Mouse (Mus musculus) CD4-positive helper T cell, adult 2 months (primary cell): ENCODE results near the gene Adnp.
A peak's percentile ranks its signal among the peaks of the same experiment; 100 is the strongest.

Source experiments
- DNase-seq: peaks from one replicate; pipeline ENCODE4 v3.0.0-alpha.2; 2012; ENCODE audit warnings: low read depth, missing footprints, low spot score

Gene Adnp

DNA sequence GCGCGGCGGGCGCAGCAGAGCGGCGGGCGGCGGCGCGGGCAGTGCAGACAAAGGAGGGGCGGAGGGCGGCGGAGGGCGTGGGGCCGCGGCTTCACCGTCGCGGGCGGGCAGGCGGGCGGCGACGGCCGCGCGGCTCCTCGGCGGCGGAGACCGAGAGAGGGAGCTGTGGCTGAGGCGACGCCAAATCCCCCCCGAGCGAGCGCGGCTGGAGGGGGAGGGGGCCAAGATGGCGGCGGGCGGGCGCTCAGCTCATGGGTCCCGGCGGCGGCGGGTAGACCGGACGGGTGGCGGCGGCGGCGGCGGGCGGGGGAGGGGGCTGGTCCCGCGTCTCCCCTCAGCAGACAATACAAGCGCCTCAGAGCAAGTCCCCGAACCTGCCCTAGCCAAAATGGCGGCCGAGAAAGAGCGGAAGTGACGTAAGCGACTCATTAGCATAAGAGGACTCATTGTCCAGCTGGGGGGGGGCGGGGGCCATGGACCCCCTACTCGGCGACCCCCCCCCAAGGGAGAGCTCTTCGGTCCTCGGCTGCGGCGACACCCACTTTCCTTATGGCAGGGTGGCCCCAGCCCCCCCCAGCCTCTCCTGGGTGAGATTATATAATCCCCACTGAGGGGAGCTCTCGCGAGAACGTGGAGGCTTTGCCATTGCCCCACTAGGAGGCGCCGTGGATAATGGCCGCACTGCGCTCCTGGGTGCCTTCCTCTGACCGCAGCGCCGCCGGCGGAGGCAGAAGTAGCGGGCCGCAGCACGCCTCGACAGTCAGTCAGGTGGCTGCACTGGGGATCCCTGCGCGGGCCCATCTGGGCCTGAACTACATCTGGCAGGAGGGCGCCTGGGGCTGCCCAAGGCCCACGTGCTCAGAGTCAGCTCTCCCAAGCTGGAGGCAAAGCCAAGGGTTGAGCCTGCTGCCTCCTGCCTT lies at the start of gene Adnp:
Gene Adnp (minus strand): TSS at position 388 of the 920 bp plus-strand sequence.
- peak; percentile 98 for DNase-seq

DNA sequence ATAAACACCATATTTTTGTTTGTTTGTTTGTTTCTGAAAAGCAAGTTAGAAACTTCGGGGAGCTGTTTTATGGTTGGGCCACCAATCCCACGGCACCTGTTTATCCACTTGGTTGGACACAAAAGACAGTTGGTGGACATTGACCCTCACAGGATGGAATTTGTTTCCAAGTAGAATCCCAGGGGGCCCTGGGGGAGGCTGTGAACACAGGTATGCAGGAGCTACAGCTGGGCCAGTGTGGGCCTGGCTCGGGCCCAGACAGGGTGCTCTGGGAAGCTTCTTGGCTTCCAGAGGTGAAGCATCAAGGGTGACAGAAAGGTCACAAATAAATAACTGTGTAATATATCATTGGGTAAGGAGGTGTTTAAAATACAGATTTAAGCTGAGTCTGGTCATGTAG lies 49.6 kb upstream of the Adnp start:
- no peak for DNase-seq

- no peak for DNase-seq
Observed at GRCm38 (mm10) chr2:168253822-168254221, 46.9 kb upstream of the Adnp start.

DNA sequence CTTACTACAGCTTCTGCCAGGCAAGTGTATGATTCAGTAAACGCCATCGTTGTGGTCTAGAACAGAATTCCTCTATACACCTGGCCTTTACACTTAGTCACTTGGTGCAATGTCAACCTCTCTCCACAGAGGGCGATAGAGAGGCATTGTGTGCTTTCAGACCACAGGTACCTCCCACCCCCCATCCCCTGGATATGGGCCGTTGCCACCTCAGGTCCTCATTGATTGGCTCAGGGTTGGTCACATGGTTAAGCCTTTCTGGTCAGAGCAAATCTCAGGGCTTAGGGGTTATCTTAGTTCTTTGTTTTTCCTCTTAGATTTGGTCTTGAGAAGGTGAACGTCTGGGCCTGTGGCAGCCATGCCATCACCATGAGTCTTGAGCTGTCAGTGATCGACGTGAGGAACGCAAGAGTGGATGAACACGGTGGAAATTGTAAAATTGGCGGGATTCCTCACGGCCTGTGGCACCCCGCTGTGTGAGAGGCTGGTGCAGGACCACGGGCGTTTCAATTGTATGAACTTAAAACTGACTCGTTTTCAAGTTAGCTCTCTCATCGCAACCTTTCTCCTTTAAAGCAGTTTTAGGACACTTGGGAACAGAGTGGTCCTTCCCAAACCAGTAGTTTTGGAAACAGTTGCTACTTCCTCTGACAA lies 45.9 kb upstream of the Adnp start:
- DNase-seq = peak; percentile 55

DNA sequence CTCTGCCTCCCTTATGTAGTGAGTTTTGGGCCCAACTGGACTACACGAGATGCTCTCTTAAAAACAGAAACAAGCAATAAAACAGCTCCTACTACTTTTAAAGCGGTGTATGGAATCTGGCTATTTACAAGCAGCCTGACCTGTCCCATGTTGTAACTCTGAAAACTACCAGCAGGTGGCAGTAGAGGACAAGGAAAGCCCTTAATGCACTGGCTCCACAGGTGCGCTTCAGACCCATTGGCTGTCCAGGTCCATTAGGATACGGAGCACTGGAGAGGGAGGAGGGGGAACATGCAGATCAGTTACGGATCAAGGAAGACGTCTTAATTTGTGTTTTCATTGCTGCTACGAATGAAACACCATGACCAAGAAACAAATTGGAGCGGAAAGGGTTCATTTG lies 43.4 kb upstream of the Adnp start:
- peak; percentile 79 for DNase-seq

DNA sequence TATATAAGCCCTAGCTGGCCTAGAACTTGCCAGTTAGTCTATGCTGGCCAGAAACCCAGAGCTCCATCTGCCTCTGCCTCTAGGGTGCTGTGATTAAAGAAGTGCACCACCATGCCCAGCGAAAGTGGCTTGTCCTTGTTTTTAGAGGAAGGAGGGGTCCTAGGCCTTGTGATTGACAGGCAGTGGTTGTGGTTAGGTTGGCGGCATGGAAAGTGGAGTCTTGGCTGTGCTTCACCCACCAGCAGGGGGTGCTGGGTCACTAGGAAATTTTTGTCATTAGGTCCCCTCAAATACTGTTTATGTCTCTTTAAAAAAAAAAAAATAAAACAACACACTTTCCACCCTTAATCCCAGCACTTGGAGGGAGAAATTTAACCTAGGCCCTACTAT lies 41.9 kb upstream of the Adnp start:
- peak; percentile 57 for DNase-seq

- no peak for DNase-seq
Observed at GRCm38 (mm10) chr2:168248167-168248855, 41.4 kb upstream of the Adnp start.

- no peak for DNase-seq
Observed at GRCm38 (mm10) chr2:168245571-168245970, 38.7 kb upstream of the Adnp start.

DNA sequence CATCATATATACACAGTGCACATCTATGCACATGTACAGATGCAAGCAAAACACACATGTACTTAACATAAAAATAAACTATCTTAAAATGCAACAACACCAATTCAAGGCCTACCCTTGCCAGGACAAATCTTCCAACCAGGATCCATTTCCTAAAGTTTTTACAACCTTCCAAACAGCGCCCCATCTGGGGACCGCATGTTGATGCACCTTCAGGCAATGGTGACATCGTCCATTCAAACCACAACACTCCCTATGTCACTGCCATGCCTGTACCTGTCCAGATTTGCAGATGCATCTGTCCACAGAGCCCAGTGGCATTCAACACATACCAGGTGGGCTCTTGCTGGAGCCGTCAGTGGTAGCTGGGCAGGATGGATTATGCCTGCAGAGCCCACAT lies 36.4 kb upstream of the Adnp start:
- no peak for DNase-seq

DNA sequence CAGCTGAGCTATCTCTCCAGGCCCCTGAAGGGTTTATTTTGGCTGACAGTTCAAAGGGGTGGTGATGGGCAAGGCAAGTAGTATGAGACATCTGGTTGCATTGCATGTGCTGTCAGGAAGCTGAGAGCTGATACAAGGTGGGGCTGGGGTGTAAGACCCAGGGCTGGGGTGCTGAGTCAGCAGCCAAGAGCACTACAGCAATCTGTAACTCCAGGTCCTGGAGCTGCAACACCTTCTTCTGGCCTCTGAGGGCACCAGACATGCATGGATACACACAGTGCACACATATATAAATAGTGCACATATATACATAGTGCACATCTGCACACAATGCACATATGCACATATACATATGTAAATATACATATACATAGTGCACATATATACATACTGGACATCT lies 35.9 kb upstream of the Adnp start:
- no peak for DNase-seq

GRCm38 (mm10) chr2:168238335-168238734 lies 31.4 kb upstream of the Adnp start:
- no peak for DNase-seq

DNA sequence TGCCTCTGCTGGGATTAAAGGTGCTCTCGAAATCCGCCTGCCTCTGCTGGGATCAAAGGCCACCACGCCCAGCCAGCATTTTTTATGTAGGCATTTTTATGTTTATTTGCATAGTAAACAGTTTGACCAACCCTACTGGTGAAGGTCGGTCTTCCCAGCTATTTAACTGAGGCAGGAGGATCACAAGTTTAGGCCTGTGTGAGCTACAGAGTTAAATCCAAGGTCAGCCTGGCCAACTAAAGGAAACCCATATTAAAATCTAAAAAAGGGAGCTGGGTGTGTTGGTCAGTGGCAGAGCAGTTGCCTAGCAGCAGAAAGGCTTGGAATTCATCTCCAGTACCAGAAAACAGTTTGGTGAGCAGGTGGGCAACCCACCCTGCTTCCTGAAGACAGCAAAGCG lies 26.4 kb upstream of the Adnp start:
- DNase-seq = no peak

DNA sequence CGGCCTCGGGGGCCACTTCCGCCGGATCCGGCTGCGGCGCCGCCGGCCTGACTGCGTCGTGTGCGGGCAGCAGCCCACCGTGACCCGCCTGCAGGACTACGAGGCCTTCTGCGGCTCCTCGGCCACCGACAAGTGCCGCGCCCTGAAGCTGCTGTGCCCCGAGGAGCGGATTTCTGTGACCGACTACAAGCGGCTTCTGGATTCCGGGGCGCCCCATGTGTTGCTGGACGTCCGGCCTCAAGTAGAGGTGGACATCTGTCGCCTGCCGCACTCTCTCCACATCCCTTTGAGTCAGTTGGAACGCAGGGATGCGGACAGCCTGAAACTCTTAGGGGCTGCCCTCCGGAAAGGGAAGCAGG lies 24.5 kb upstream of the Adnp start:
- no peak for DNase-seq

DNA sequence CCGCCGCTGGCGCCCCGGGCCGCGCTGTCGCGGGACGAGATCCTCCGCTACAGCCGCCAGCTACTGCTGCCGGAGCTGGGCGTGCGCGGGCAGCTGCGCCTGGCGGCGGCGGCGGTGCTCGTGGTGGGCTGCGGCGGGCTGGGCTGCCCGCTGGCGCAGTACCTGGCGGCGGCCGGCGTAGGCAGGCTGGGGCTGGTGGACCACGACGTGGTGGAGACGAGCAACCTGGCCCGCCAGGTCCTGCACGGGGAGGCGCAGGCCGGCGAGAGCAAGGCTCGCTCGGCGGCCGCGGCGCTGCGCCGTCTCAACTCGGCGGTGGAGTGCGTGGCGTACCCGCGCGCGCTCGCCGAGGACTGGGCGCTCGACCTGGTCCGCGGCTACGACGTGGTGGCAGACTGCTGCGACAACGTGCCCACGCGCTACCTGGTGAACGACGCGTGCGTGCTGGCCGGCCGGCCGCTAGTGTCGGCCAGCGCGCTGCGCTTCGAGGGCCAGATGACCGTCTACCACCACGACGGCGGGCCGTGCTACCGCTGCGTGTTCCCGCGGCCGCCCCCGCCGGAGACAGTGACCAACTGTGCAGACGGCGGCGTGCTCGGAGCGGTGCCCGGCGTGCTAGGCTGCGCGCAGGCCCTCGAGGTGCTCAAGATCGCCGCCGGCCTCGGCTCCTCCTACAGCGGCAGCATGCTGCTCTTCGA lies 24.0 kb upstream of the Adnp start:
- DNase-seq = peak; percentile 51

DNA sequence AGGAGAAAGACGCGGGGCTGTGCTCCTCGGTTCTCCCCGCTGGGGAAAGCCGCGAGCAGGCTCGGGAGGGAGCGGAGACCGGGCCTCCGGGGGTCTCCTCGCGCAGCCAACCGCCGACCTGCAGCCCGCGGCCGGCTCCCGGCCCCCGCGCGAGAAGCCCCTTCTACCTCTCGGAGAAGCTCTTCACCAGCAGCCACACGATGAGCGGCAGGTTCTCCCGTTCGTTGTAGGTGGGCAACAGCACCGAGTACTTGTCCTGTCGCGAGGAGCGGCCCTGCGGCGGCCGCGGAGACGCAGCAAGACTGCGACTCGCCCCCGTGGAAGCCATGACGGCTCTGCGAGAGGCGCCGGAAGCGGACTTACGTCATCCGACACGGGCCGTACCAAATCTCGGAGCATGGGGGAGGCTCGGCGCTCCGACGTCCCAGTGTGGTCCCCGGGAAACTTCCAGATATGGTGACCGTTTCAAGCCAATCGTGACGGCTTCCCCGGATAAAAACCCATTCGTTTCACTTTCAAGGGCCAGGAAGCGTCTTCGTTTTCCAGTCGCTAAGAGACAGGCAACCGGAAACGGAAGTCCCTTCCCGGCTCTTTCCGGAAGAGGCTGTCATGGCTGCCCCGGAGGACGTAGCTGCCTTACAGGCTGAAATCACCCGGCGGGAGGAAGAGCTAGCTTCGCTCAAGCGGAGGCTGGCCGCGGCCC lies 23.3 kb upstream of the Adnp start, which contains the start of the genes Gm20716, Dpm1 and Mocs3:
Gene Gm20716 (minus strand): TSS at position 339 of the 703 bp plus-strand sequence.
Gene Dpm1 (minus strand): TSS at position 566 of the 703 bp plus-strand sequence.
Gene Mocs3 (plus strand): TSS at position 597 of the 703 bp plus-strand sequence.
- DNase-seq = peak; percentile 93

DNA sequence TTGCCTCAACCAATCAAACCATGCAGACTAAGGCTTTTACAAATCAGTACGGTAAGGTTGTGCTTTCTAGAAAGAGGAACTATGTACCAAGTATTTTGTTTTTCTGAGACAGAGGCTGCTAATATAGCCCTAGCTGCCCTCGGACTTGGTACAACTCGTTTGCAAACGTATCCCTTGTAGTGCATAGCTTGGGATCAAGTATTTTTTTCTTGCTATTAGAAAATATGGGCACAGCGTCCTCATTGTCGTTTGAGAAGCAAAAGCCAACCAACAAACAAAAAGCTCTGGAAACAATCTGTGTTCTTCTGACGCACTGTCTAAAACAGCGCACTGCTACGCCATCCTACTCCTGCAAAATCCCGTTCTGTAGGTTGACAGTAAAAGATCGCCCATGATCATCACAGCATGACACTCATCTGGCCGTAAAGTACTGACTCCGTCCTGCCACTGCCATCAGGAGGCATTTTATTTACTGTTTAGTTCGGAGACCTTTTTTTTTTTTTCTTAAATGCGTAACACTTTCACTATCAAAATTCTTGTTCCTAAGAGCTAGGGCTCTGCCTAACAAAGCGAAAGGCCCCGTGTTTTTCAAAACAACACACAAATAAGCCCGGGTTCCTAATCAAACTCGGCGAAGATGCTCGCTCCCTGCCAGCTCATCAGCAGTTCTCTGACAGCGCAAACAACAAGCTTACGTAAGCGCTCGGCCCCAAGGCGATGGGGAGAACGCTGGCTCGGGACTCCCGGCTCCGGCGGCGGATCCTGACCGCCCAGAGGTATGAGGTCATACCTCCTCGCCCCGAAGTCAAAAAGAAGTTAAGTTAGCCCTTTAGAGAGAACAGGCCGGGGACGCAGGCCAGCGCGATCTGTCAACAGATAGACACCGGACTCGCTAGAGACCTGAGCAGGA lies 22.5 kb upstream of the Adnp start:
- DNase-seq = peak; percentile 71

DNA sequence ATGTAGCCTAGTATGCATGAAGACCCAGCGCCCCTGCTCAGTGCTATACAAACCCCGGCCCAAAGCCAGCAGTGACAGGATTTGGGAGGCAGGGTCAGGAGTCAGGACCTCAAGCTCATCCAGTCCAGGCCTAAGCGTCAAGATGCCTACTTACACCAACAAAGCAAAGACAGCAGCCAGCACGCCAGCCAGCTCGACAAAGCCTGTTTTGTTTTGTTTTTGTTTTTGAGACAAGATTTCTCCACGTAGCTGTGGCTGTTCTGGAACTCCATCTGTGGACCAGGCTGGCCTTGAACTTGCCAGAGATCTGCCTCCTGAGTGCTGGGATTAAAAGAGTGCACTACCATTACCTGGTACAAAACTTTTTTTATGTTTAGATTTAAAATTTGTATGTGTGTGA lies 16.4 kb upstream of the Adnp start:
- no peak for DNase-seq

GRCm38 (mm10) chr2:168213788-168214397 lies 7.0 kb upstream of the Adnp start:
- DNase-seq = no peak

GRCm38 (mm10) chr2:168207883-168208282 lies 971 bp upstream of the Adnp start:
- no peak for DNase-seq
